Mouse (Mus musculus) C2C12 (cell line): Measurements from ENCODE around the gene Cpeb1.

Experiments
- CTCF ChIP-seq: IDR thresholded peaks from one replicate; pipeline ENCODE4 v1.5.1; 2011; ENCODE audit not compliant: control insufficient read depth, insufficient read depth, insufficient read length
- MAX ChIP-seq: IDR thresholded peaks from one replicate; pipeline ENCODE4 v1.6.1; 2011; ENCODE audit warnings: mild to moderate bottlenecking, control low read depth
- MYOG ChIP-seq: IDR thresholded peaks from one replicate; pipeline ENCODE4 v1.6.1; 2011; ENCODE audit not compliant: control insufficient read depth, insufficient read length; ENCODE audit errors: extremely low read depth

GRCm38 (mm10) chr7:81479531-81480090 lies 24.3 kb upstream of the Cpeb1 start:
- TF ChIP-seq MAX = no peak
- no peak for TF ChIP-seq MYOG
- no peak for TF ChIP-seq CTCF
